Mouse (Mus musculus): ENCODE results near the gene Blvra.

Blvra gene

GRCm38 (mm10) chr2:127070435-127070841 lies at the start of gene Blvra:
TSS of gene Blvra (plus strand) at chr2:127070665.
- WGBS = under 1% methylated on average over 32 of the region's 32 CpGs

GRCm38 (mm10) chr2:127035006-127035605 lies 35.4 kb upstream of the Blvra start:
- WGBS = 50% methylated on average over 9 of the region's 9 CpGs

GRCm38 (mm10) chr2:127037299-127037698 lies 33.2 kb upstream of the Blvra start:
- WGBS = 92% methylated on average over 4 of the region's 4 CpGs

GRCm38 (mm10) chr2:127061471-127061870 lies 9.0 kb upstream of the Blvra start:
- 95% methylated on average over 9 of the region's 9 CpGs for WGBS

GRCm38 (mm10) chr2:127068806-127069205 lies 1.7 kb upstream of the Blvra start:
- WGBS = 87% methylated on average over 7 of the region's 7 CpGs

GRCm38 (mm10) chr2:127069781-127070434 lies 557 bp upstream of the Blvra start:
- 22% methylated on average over 11 of the region's 11 CpGs for WGBS

GRCm38 (mm10) chr2:127070879-127071278 lies 414 bp downstream of the Blvra start:
- WGBS = 10% methylated on average over 9 of the region's 9 CpGs

- WGBS = 96% methylated on average over 2 of the region's 2 CpGs
Observed at GRCm38 (mm10) chr2:127074116-127074515, 3.7 kb downstream of the Blvra start.

GRCm38 (mm10) chr2:127077611-127078010 lies 7.1 kb downstream of the Blvra start:
- 79% methylated on average over 9 of the region's 9 CpGs for WGBS

GRCm38 (mm10) chr2:127079066-127079465 lies 8.6 kb downstream of the Blvra start:
- WGBS = 60% methylated on average over 2 of the region's 2 CpGs

GRCm38 (mm10) chr2:127079881-127080590 lies 9.6 kb downstream of the Blvra start:
- 94% methylated on average over 11 of the region's 11 CpGs for WGBS

GRCm38 (mm10) chr2:127080591-127081218 lies 10.2 kb downstream of the Blvra start:
- WGBS = 93% methylated on average over 11 of the region's 11 CpGs

- 89% methylated on average over 5 of the region's 5 CpGs for WGBS
Observed at GRCm38 (mm10) chr2:127086235-127086634, 15.8 kb downstream of the Blvra start.

GRCm38 (mm10) chr2:127092000-127092399 lies 21.5 kb downstream of the Blvra start:
- WGBS = 82% methylated on average over 8 of the region's 8 CpGs

GRCm38 (mm10) chr2:127108986-127109385 lies 38.5 kb downstream of the Blvra start:
- WGBS = 93% methylated on average over 4 of the region's 4 CpGs

- WGBS = 60% methylated on average over 8 of the region's 8 CpGs
Observed at GRCm38 (mm10) chr2:127121591-127122235, 51.2 kb downstream of the Blvra start.

- WGBS = 70% methylated on average over 5 of the region's 5 CpGs
Observed at GRCm38 (mm10) chr2:127128926-127129325, 58.5 kb downstream of the Blvra start.

GRCm38 (mm10) chr2:127131353-127131752 lies 60.9 kb downstream of the Blvra start:
- WGBS = 62% methylated on average over 8 of the region's 8 CpGs

GRCm38 (mm10) chr2:127133621-127134461 lies 63.4 kb downstream of the Blvra start, which contains the start of gene Ncaph:
TSS of gene Ncaph (minus strand) at chr2:127133954.
- WGBS = under 1% methylated on average over 57 of the region's 57 CpGs

- 40% methylated on average over 3 of the region's 3 CpGs for WGBS
Observed at GRCm38 (mm10) chr2:127135255-127135654, 64.8 kb downstream of the Blvra start.

GRCm38 (mm10) chr2:127136979-127137378 lies 66.5 kb downstream of the Blvra start:
- 13% methylated on average over 5 of the region's 5 CpGs for WGBS
